Mouse (Mus musculus): ENCODE results near the gene Il4i1. TPM values are rescaled to one million over a fixed set of nuclear protein-coding genes. Genes with fewer than 3 reads are reported as not detected.
A peak's percentile ranks its signal among the peaks of the same experiment; 100 is the strongest.
"Not testable (repeated sequence)": the region's sequence is repeated elsewhere in the genome, so short reads cannot be mapped to it uniquely, and the experiment has no call there.

The Il4i1 gene
- polyA plus RNA-seq, 1 experiment from 2014 or later, result 0.88 TPM

DNA sequence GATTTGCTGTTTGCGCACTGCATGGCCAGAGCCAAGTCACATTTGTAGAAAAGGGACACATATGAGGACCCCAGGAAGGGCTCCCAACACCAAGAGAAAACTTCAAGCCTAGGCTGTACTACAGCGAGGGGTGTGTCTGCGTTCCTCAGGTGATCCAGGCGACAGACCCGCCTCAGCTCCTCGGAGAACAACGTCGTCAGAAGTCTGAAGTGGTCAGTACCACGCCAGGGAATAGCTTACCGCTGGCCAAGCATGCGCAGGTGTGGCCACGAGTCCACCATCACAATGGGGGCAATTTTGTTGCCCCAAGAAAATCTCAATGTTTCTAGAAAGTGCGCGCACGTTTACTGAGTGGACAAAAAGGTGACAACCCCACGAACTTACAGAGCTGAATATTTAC is 52.3 kb downstream of the Il4i1 start:
- Histone ChIP-seq H3K4me3 (replicated peaks; ENCODE audit: low read depth, low read length) (peak overlapping the region; percentile 96), H3K9me3 (replicated peaks; ENCODE audit: low read length) (no peaks in the 10 kb centered on the region), H3K4me2 (ENCODE audit: low read length) (peak overlapping the region; percentile 55), H3K27me3 (ENCODE audit: insufficient read depth, low read length) (no peaks in the 10 kb centered on the region), H3K27ac (peak overlapping the region; percentile 100), H3K4me1 (replicated peaks; ENCODE audit: insufficient read depth, low read length) (peaks cover 33% of the 10 kb centered on the region), H3K36me3 (ENCODE audit: insufficient read depth, low read length) (peaks cover 22% of the 10 kb centered on the region), H3K9ac (ENCODE audit: low read depth, low read length) (peak overlapping the region; percentile 100)
- peak; percentile 36 for DNase-seq (ENCODE audit: low spot score)
- WGBS, result 3% methylated on average over 16 of the region's 16 CpGs
- ATAC-seq (replicated peaks; ENCODE audit: low FRiP score, low read depth), result no peak
- TF ChIP-seq CTCF (IDR thresholded peaks at IDR 0.05; ENCODE audit: low read depth), result no peak

DNA sequence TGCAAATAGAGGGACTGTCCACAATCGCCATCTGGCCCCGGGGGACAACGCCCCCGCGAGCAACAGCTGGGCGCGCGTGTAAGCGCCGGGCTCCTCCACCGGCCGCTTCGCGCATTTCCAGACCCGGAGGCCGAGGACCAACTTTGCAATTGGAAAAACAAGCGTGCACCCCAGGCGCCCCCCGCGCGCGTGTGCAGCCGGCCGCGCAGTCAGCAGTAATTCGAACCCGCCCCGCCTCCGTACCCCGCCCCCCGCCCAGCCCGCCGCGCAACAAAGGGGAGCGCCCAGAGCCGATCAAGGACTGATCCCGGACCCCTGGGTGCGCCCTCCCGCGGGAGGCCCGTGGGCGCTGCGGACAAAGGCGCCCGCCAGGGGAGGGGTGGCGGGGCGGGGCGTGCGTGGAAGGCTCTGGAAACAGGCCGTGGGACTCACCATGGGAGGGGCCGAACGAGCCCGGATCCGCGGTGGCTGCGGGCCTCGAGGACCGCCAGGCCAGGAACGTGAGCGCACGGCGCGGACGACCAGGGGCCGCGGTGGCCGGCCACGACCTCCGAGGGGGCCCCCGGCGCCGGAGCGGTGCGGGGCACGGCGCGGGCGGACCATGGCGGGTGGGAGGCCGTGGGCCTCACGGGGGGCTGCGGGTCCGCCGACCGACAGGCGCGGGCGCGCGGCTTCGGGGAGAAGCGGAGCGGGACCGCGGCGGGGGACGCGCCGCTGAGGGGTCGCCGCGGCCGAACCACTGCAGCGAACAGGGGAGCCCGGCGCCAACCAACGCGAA is 52.9 kb downstream of the Il4i1 start:
- ATAC-seq (replicated peaks; ENCODE audit: low FRiP score, low read depth) (peak; percentile 31), DNase-seq (ENCODE audit: low spot score) (peak; percentile 84)
- WGBS, result under 1% methylated on average over 89 of the region's 108 CpGs
- peaks cover 16% of the 10 kb centered on the region for H3K36me3 ChIP-seq (ENCODE audit: insufficient read depth, low read length)
- H3K27ac ChIP-seq, result peak overlapping the region; percentile 100
- H3K4me1 ChIP-seq (replicated peaks; ENCODE audit: insufficient read depth, low read length), result peaks cover 33% of the 10 kb centered on the region
- peak overlapping the region; percentile 55 for H3K4me2 ChIP-seq (ENCODE audit: low read length)
- no peaks in the 10 kb centered on the region for H3K27me3 ChIP-seq (ENCODE audit: insufficient read depth, low read length)
- no peaks in the 10 kb centered on the region for H3K9me3 ChIP-seq (replicated peaks; ENCODE audit: low read length)
- 0 out of 2 replicates have a peak, but pooled peaks have one; percentile 2 for TF ChIP-seq CTCF (IDR thresholded peaks at IDR 0.05; ENCODE audit: low read depth)
- peak overlapping the region; percentile 100 for H3K9ac ChIP-seq (ENCODE audit: low read depth, low read length)
- H3K4me3 ChIP-seq (replicated peaks; ENCODE audit: low read depth, low read length), result peak overlapping the region; percentile 96

DNA sequence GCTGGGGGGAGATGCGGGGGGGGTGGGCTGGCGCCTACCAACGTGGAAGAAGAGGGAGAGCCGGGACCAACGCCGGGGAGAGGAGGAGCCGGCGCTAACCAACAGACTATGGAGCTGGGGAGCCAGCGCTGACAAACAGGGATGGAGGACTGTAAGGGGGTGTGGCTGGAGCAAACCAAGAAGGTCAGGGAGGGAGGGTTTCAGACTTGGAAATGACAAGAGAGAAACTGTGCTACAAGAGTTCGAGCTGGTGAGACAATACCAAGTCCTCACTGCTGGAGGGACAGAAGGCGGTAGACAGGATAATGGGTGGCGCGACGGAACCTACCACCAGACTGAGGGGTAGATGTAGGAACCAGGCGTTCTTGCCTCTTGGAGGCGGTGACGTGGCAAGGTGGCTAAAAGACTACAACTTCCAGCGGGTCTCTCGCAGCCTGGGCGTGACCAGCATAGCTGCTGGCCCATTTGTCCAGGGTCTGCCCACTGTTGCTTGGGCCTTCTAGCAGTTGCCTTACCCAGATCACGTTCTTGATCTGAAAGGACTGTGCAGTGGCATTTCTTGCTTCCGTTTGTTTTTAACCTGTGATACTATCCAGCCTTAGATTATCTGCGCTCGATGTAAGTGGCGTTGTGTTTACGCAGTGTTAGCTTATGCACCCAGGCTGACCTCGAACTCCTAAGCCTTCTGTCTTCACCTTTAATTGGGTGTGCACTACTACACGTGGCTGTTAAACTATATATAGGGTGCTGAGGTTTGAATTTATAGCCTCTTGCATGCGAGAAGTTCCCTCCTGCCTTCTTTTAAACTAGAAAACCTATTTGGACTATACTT is 53.7 kb downstream of the Il4i1 start, which contains the start of gene Ptov1:
Gene Ptov1, minus strand, starts transcription at position 92 of the 832 bp plus-strand sequence.
- peaks cover 33% of the 10 kb centered on the region for H3K4me1 ChIP-seq (replicated peaks; ENCODE audit: insufficient read depth, low read length)
- H3K9ac ChIP-seq (ENCODE audit: low read depth, low read length), result peak within 1 kb of the TSS; percentile 100
- H3K36me3 ChIP-seq (ENCODE audit: insufficient read depth, low read length), result peaks cover 11% of the 10 kb centered on the region; the same call in 1 of the 2 replicates
- H3K27me3 ChIP-seq (ENCODE audit: insufficient read depth, low read length), result no peaks in the 10 kb centered on the region
- H3K4me2 ChIP-seq (ENCODE audit: low read length), result peak within 1 kb of the TSS; percentile 55
- no peak; the same call in 1 of the 2 replicates for TF ChIP-seq CTCF (IDR thresholded peaks at IDR 0.05; ENCODE audit: low read depth)
- peak within 1 kb of the TSS; percentile 100 for H3K27ac ChIP-seq
- DNase-seq (ENCODE audit: low spot score), result peak; percentile 100
- peak; percentile 91 for ATAC-seq (replicated peaks; ENCODE audit: low FRiP score, low read depth)
- 4% methylated on average over 29 of the region's 29 CpGs for WGBS
- H3K9me3 ChIP-seq (replicated peaks; ENCODE audit: low read length), result no peaks in the 10 kb centered on the region
- H3K4me3 ChIP-seq (replicated peaks; ENCODE audit: low read depth, low read length), result peak within 1 kb of the TSS; percentile 96

DNA sequence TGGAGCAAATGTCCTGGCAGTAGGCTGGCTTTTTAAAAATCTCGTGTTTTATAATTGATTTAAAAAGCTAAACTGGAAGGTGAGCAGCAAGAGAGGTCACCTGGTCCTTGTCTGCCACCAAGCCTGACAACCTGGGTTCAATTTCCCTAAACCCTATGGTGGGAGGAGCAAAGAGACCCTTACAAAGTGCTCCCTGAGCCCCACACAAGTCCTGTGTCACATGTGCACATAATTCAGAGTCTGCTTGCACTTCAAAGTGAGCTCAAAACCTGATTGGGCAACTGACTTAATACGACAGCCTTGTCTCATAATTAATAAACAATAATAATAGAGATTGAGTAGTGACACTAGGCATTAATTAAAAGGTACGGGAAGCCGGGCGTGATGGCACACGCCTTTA is 54.4 kb downstream of the Il4i1 start:
- ATAC-seq (replicated peaks; ENCODE audit: low FRiP score, low read depth) (no peak), DNase-seq (ENCODE audit: low spot score) (no peak)
- 76% methylated on average over 6 of the region's 6 CpGs for WGBS
- Histone ChIP-seq H3K9me3 (replicated peaks; ENCODE audit: low read length) (no peaks in the 10 kb centered on the region), H3K36me3 (ENCODE audit: insufficient read depth, low read length) (peaks cover 4% of the 10 kb centered on the region; the same call in 1 of the 2 replicates), H3K9ac (ENCODE audit: low read depth, low read length) (0 out of 2 replicates have a peak overlapping the region, but pooled peaks have one; percentile 15), H3K4me2 (ENCODE audit: low read length) (peak overlapping the region; percentile 55), H3K4me1 (replicated peaks; ENCODE audit: insufficient read depth, low read length) (peaks cover 30% of the 10 kb centered on the region), H3K4me3 (replicated peaks; ENCODE audit: low read depth, low read length) (peak overlapping the region; percentile 96; the same call in 1 of the 2 replicates), H3K27me3 (ENCODE audit: insufficient read depth, low read length) (no peaks in the 10 kb centered on the region), H3K27ac (peak overlapping the region; percentile 100)
- TF ChIP-seq CTCF (IDR thresholded peaks at IDR 0.05; ENCODE audit: low read depth), result no peak

DNA sequence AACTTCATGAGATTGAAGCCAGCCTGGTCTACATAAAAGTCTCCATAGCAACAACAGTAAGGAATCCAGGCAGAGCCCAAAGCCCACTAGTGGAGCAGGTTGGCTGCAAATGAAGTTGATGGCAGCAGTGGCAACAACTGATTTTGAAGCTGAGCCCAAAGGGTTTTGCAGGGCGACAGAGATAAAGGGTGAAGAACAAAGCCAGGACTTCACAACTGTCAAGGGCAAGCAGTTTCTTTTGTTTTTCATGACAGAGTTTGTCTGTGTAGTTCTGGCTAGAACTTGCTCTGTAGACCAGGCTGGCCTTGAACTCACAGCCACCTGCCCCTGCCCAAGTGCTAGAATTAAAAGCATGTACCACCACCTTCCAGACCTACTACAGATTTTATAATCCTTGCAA is 55.0 kb downstream of the Il4i1 start:
- TF ChIP-seq CTCF (IDR thresholded peaks at IDR 0.05; ENCODE audit: low read depth), result no peak
- no peaks in the 10 kb centered on the region for H3K9me3 ChIP-seq (replicated peaks; ENCODE audit: low read length)
- no peak overlapping the region for H3K4me2 ChIP-seq (ENCODE audit: low read length)
- H3K36me3 ChIP-seq (ENCODE audit: insufficient read depth, low read length), result no peaks in the 10 kb centered on the region; the same call in 1 of the 2 replicates
- H3K4me3 ChIP-seq (replicated peaks; ENCODE audit: low read depth, low read length), result no peak overlapping the region
- H3K4me1 ChIP-seq (replicated peaks; ENCODE audit: insufficient read depth, low read length), result peaks cover 24% of the 10 kb centered on the region
- DNase-seq (ENCODE audit: low spot score) (no peak), ATAC-seq (replicated peaks; ENCODE audit: low FRiP score, low read depth) (no peak)
- no peak overlapping the region for H3K27ac ChIP-seq
- no peaks in the 10 kb centered on the region for H3K27me3 ChIP-seq (ENCODE audit: insufficient read depth, low read length)
- no peak overlapping the region for H3K9ac ChIP-seq (ENCODE audit: low read depth, low read length)
- WGBS, result 79% methylated on average over 1 of the region's 1 CpGs

DNA sequence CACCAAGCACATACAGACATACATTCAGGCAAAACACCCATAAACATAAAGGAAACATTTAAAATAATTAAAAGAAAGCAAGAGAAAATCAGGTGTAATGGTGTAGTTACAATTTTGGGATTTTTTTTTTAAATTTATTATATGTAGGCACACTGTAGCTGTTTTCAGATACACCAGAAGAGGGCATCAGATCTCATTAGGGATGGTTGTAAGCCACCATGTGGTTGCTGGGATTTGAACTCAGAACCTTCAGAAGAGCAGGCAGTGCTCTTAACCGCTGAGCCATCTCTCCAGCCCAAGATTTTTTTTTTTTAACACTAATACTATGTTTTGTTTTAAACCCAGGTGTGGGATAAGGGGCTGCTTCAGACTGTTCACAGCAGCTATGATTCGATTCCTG is 55.6 kb downstream of the Il4i1 start:
- H3K4me1 ChIP-seq (replicated peaks; ENCODE audit: insufficient read depth, low read length), result peaks cover 18% of the 10 kb centered on the region
- not testable (repeated sequence) for DNase-seq (ENCODE audit: low spot score); H3K27me3 ChIP-seq (ENCODE audit: insufficient read depth, low read length); H3K9ac ChIP-seq (ENCODE audit: low read depth, low read length); H3K4me2 ChIP-seq (ENCODE audit: low read length); H3K27ac ChIP-seq; H3K4me3 ChIP-seq (replicated peaks; ENCODE audit: low read depth, low read length); H3K36me3 ChIP-seq (ENCODE audit: insufficient read depth, low read length); ATAC-seq (replicated peaks; ENCODE audit: low FRiP score, low read depth); H3K9me3 ChIP-seq (replicated peaks; ENCODE audit: low read length)
- TF ChIP-seq CTCF (IDR thresholded peaks at IDR 0.05; ENCODE audit: low read depth), result peak; percentile 41; the same call in 1 of the 2 replicates
- 87% methylated on average over 2 of the region's 2 CpGs for whole genome bisulfite sequencing

Data from kidney, postnatal 0 days (tissue).